17 mouse cellular contexts compared by ENCODE assay signal in genomic region chr1:171112986-171113385, GRCm38 (mm10). TPM values are rescaled to one million over a fixed set of nuclear protein-coding genes. Genes with fewer than 3 reads are reported as not detected.
DNase-seq lines count a peak whose midpoint lies in the region; ATAC-seq lines count a peak whose summit lies in the region.
"Had no signal": no experiment of that assay in that cellular context is flagged by ENCODE, and none has a peak within 500 bp of the region (broad histone marks: within the 10 kb centered on the region; RNA-seq: fewer than 3 reads in every experiment).

No protein-coding gene starts in this region.

- H3K9ac ChIP-seq in heart, embryonic 16.5 days (ENCODE audit: low read length), result no peak overlapping the region; the same call in 1 of the 2 replicates
- H3K9ac ChIP-seq in heart, embryonic 12.5 days, result no peak overlapping the region
- H3K9ac ChIP-seq in midbrain, embryonic 12.5 days (replicated peaks), result no peak overlapping the region
- no peak overlapping the region for H3K9ac ChIP-seq in midbrain, embryonic 16.5 days (ENCODE audit: low read depth, low read length)
- H3K9ac ChIP-seq in limb, embryonic 15.5 days, result no peak overlapping the region
- H3K9ac ChIP-seq in stomach, embryonic 16.5 days (ENCODE audit: low read length), result no peak overlapping the region; the same call in 1 of the 2 replicates

- H3K27ac ChIP-seq in heart, embryonic 16.5 days (ENCODE audit: low read length), result no peak overlapping the region; the same call in 1 of the 2 replicates
- no peak overlapping the region for H3K27ac ChIP-seq in heart, embryonic 12.5 days (ENCODE audit: poor library complexity, severe bottlenecking)
- H3K27ac ChIP-seq in midbrain, embryonic 12.5 days (replicated peaks), result no peak overlapping the region
- no peak overlapping the region for H3K27ac ChIP-seq in midbrain, embryonic 16.5 days (ENCODE audit: low read length)
- H3K27ac ChIP-seq in limb, embryonic 15.5 days, result no peak overlapping the region
- no peak overlapping the region for H3K27ac ChIP-seq in stomach, embryonic 16.5 days (ENCODE audit: low read length)
- H3K27ac ChIP-seq: neural tube, embryonic 12.5 days had no signal

- no peaks in the 10 kb centered on the region for H3K36me3 ChIP-seq in heart, embryonic 16.5 days (ENCODE audit: control insufficient read depth, insufficient read depth)
- no peaks in the 10 kb centered on the region for H3K36me3 ChIP-seq in heart, embryonic 12.5 days
- no peaks in the 10 kb centered on the region for H3K36me3 ChIP-seq in midbrain, embryonic 12.5 days
- no peaks in the 10 kb centered on the region for H3K36me3 ChIP-seq in midbrain, embryonic 16.5 days (ENCODE audit: control insufficient read depth, insufficient read depth, low read length)
- H3K36me3 ChIP-seq in limb, embryonic 15.5 days, result no peaks in the 10 kb centered on the region
- no peaks in the 10 kb centered on the region for H3K36me3 ChIP-seq in stomach, embryonic 16.5 days (ENCODE audit: control insufficient read depth, insufficient read depth, low read length)
- H3K36me3 ChIP-seq: hindbrain, embryonic 12.5 days; limb, embryonic 12.5 days; midbrain, embryonic 13.5 days; neural tube, embryonic 12.5 days had no signal

- ATAC-seq in heart, embryonic 16.5 days (replicated peaks; ENCODE audit: extremely low read depth, insufficient read depth, low FRiP score), result no peak
- no peak for ATAC-seq in heart, embryonic 12.5 days (ENCODE audit: insufficient number of reproducible peaks, low FRiP score)
- ATAC-seq in midbrain, embryonic 12.5 days (ENCODE audit: low FRiP score, low read depth), result no peak
- ATAC-seq in midbrain, embryonic 16.5 days, result no peak
- no peak for ATAC-seq in limb, embryonic 15.5 days (ENCODE audit: insufficient number of reproducible peaks, low FRiP score, low TSS enrichment, low read depth)
- no peak for ATAC-seq in stomach, embryonic 16.5 days (ENCODE audit: insufficient read depth, low FRiP score)

- H3K9me3 ChIP-seq in heart, embryonic 16.5 days (replicated peaks; ENCODE audit: control insufficient read depth, low read length), result no peaks in the 10 kb centered on the region
- H3K9me3 ChIP-seq in heart, embryonic 12.5 days (replicated peaks), result no peaks in the 10 kb centered on the region
- no peaks in the 10 kb centered on the region for H3K9me3 ChIP-seq in midbrain, embryonic 12.5 days
- no peaks in the 10 kb centered on the region for H3K9me3 ChIP-seq in midbrain, embryonic 16.5 days (replicated peaks; ENCODE audit: control insufficient read depth, low read length, poor library complexity, severe bottlenecking)
- H3K9me3 ChIP-seq in limb, embryonic 15.5 days, result no peaks in the 10 kb centered on the region
- H3K9me3 ChIP-seq in stomach, embryonic 16.5 days (replicated peaks; ENCODE audit: control insufficient read depth, low read length), result no peaks in the 10 kb centered on the region
- H3K9me3 ChIP-seq: hindbrain, embryonic 12.5 days; limb, embryonic 12.5 days; midbrain, embryonic 13.5 days; neural tube, embryonic 12.5 days had no signal

- no peaks in the 10 kb centered on the region for H3K27me3 ChIP-seq in heart, embryonic 16.5 days (ENCODE audit: control insufficient read depth, insufficient read depth, low read length)
- H3K27me3 ChIP-seq in heart, embryonic 12.5 days (replicated peaks), result no peaks in the 10 kb centered on the region
- H3K27me3 ChIP-seq in midbrain, embryonic 12.5 days, result no peaks in the 10 kb centered on the region
- H3K27me3 ChIP-seq in midbrain, embryonic 16.5 days (ENCODE audit: control insufficient read depth, insufficient read depth, low read depth, low read length), result no peaks in the 10 kb centered on the region
- H3K27me3 ChIP-seq in limb, embryonic 15.5 days, result no peaks in the 10 kb centered on the region
- no peaks in the 10 kb centered on the region for H3K27me3 ChIP-seq in stomach, embryonic 16.5 days (ENCODE audit: control insufficient read depth, insufficient read depth, low read length)
- H3K27me3 ChIP-seq: hindbrain, embryonic 12.5 days; limb, embryonic 12.5 days; neural tube, embryonic 12.5 days had no signal

- 78% methylated on average over 4 of the region's 4 CpGs for WGBS in heart, embryonic 16.5 days
- WGBS in heart, embryonic 12.5 days, result 79% methylated on average over 4 of the region's 4 CpGs
- 81% methylated on average over 4 of the region's 4 CpGs for WGBS in midbrain, embryonic 12.5 days
- 80% methylated on average over 4 of the region's 4 CpGs for WGBS in midbrain, embryonic 16.5 days
- WGBS in limb, embryonic 15.5 days, result 70% methylated on average over 4 of the region's 4 CpGs
- WGBS in stomach, embryonic 16.5 days, result 73% methylated on average over 4 of the region's 4 CpGs

- peaks cover 11% of the 10 kb centered on the region for H3K4me1 ChIP-seq in heart, embryonic 16.5 days (ENCODE audit: control insufficient read depth, insufficient read depth, low read length)
- peaks cover 3% of the 10 kb centered on the region; the same call in 1 of the 2 replicates for H3K4me1 ChIP-seq in heart, embryonic 12.5 days (replicated peaks)
- H3K4me1 ChIP-seq in midbrain, embryonic 12.5 days, result peaks cover 12% of the 10 kb centered on the region
- H3K4me1 ChIP-seq in midbrain, embryonic 16.5 days (ENCODE audit: control insufficient read depth, insufficient read depth, low read length), result peaks cover 12% of the 10 kb centered on the region; the same call in 1 of the 2 replicates
- peaks cover 19% of the 10 kb centered on the region for H3K4me1 ChIP-seq in limb, embryonic 15.5 days
- H3K4me1 ChIP-seq in stomach, embryonic 16.5 days (ENCODE audit: control insufficient read depth, insufficient read depth, low read length), result 0 out of 2 replicates have a peak, but pooled peaks cover 5% of the 10 kb centered on the region

- H3K4me2 ChIP-seq in heart, embryonic 16.5 days (ENCODE audit: low read depth, low read length), result peak overlapping the region; percentile 58
- no peak overlapping the region; the same call in 1 of the 2 replicates for H3K4me2 ChIP-seq in heart, embryonic 12.5 days
- H3K4me2 ChIP-seq in midbrain, embryonic 12.5 days (replicated peaks), result 0 out of 2 replicates have a peak overlapping the region, but pooled peaks have one; percentile 61
- H3K4me2 ChIP-seq in midbrain, embryonic 16.5 days (ENCODE audit: low read length), result no peak overlapping the region
- peak overlapping the region; percentile 68; the same call in 1 of the 2 replicates for H3K4me2 ChIP-seq in limb, embryonic 15.5 days
- H3K4me2 ChIP-seq in stomach, embryonic 16.5 days (ENCODE audit: low read depth, low read length), result peak overlapping the region; percentile 49; the same call in 1 of the 2 replicates

- no peak for DNase-seq in adrenal gland, postnatal 36 days
- DNase-seq in lung, postnatal 14 days, result no peak
- DNase-seq: adrenal gland, postnatal 10 days; kidney, adult 8-10 months; layer of hippocampus, postnatal 36 days; thymus, postnatal 14 days had no signal

- H3K4me3 ChIP-seq in heart, embryonic 16.5 days (ENCODE audit: low read length), result no peak overlapping the region
- no peak overlapping the region for H3K4me3 ChIP-seq in heart, embryonic 12.5 days
- no peak overlapping the region for H3K4me3 ChIP-seq in midbrain, embryonic 12.5 days
- no peak overlapping the region for H3K4me3 ChIP-seq in midbrain, embryonic 16.5 days (ENCODE audit: low read depth, low read length)
- H3K4me3 ChIP-seq in limb, embryonic 15.5 days, result no peak overlapping the region
- H3K4me3 ChIP-seq in stomach, embryonic 16.5 days (replicated peaks; ENCODE audit: low read length), result no peak overlapping the region

RNA-seq across cellular contexts. Expression of gene Cfap126, which starts 0.7 kb away (rescaled TPM):
- 2.9 and 3.5 TPM in 2 replicates for polyA plus RNA-seq in heart, embryonic 16.5 days (2015; fragmentation: Nextera tagmentation; extraction: Ambion mirVana)
- 2.9 and 3.5 TPM in 2 replicates for polyA plus RNA-seq in heart, embryonic 12.5 days (2016; fragmentation: Nextera tagmentation; extraction: Ambion mirVana)
- polyA plus RNA-seq in midbrain, embryonic 12.5 days (2016; fragmentation: Nextera tagmentation; extraction: Ambion mirVana), result 1.7 and 3.6 TPM in 2 replicates
- 7.8 and 9.2 TPM in 2 replicates for polyA plus RNA-seq in midbrain, embryonic 16.5 days (2015; fragmentation: Nextera tagmentation; extraction: Ambion mirVana)
- 1.1 and 2.2 TPM in 2 replicates for polyA plus RNA-seq in limb, embryonic 15.5 days (2015; fragmentation: Nextera tagmentation; extraction: Ambion mirVana)
- 2.1 and 3.1 TPM in 2 replicates for polyA plus RNA-seq in stomach, embryonic 16.5 days (2015; fragmentation: Nextera tagmentation; extraction: Ambion mirVana)
- 1 to 10 TPM; 1.9 to 2.6 TPM for total RNA-seq in adrenal gland, postnatal 36 days (2021)

RNA-seq across cellular contexts. Expression of gene Sdhc, which starts 37.4 kb away (rescaled TPM):
- polyA plus RNA-seq in heart, embryonic 16.5 days (2015; fragmentation: Nextera tagmentation; extraction: Ambion mirVana), result 622 and 629 TPM in 2 replicates
- polyA plus RNA-seq in heart, embryonic 12.5 days (2016; fragmentation: Nextera tagmentation; extraction: Ambion mirVana), result 420 and 425 TPM in 2 replicates
- polyA plus RNA-seq in midbrain, embryonic 12.5 days (2016; fragmentation: Nextera tagmentation; extraction: Ambion mirVana), result 225 and 229 TPM in 2 replicates
- 284 and 311 TPM in 2 replicates for polyA plus RNA-seq in midbrain, embryonic 16.5 days (2015; fragmentation: Nextera tagmentation; extraction: Ambion mirVana)
- 235 and 256 TPM in 2 replicates for polyA plus RNA-seq in limb, embryonic 15.5 days (2015; fragmentation: Nextera tagmentation; extraction: Ambion mirVana)
- polyA plus RNA-seq in stomach, embryonic 16.5 days (2015; fragmentation: Nextera tagmentation; extraction: Ambion mirVana), result 282 and 298 TPM in 2 replicates
- total RNA-seq in adrenal gland, postnatal 36 days (2021), result 100 to 1,000 TPM; 438 to 454 TPM

RNA-seq across cellular contexts. Expression of gene Mpz, which starts 37.5 kb away (rescaled TPM):
- polyA plus RNA-seq in heart, embryonic 16.5 days (2015; fragmentation: Nextera tagmentation; extraction: Ambion mirVana), result 0.44 and 1.1 TPM in 2 replicates
- polyA plus RNA-seq in heart, embryonic 12.5 days (2016; fragmentation: Nextera tagmentation; extraction: Ambion mirVana), result 0.11 and 0.15 TPM in 2 replicates
- polyA plus RNA-seq in midbrain, embryonic 12.5 days (2016; fragmentation: Nextera tagmentation; extraction: Ambion mirVana), result 0.33 and 0.94 TPM in 2 replicates
- polyA plus RNA-seq in midbrain, embryonic 16.5 days (2015; fragmentation: Nextera tagmentation; extraction: Ambion mirVana), result 0.20 and 0.63 TPM in 2 replicates
- polyA plus RNA-seq in limb, embryonic 15.5 days (2015; fragmentation: Nextera tagmentation; extraction: Ambion mirVana), result 6.8 and 9.3 TPM in 2 replicates
- 2.4 and 2.9 TPM in 2 replicates for polyA plus RNA-seq in stomach, embryonic 16.5 days (2015; fragmentation: Nextera tagmentation; extraction: Ambion mirVana)
- 1 to 10 TPM; 1.5 to 1.6 TPM for total RNA-seq in adrenal gland, postnatal 36 days (2021)
- total RNA-seq: common myeloid progenitor, adult 5-6 weeks; layer of hippocampus, postnatal 36 days had no signal

RNA-seq across cellular contexts. Expression of gene Fcgr3, which starts 48.3 kb away (rescaled TPM):
- polyA plus RNA-seq in heart, embryonic 16.5 days (2015; fragmentation: Nextera tagmentation; extraction: Ambion mirVana), result 10.2 and 10.7 TPM in 2 replicates
- polyA plus RNA-seq in heart, embryonic 12.5 days (2016; fragmentation: Nextera tagmentation; extraction: Ambion mirVana), result 3.8 and 4.5 TPM in 2 replicates
- 5.8 and 9.8 TPM in 2 replicates for polyA plus RNA-seq in midbrain, embryonic 12.5 days (2016; fragmentation: Nextera tagmentation; extraction: Ambion mirVana)
- polyA plus RNA-seq in midbrain, embryonic 16.5 days (2015; fragmentation: Nextera tagmentation; extraction: Ambion mirVana), result 6.8 and 9.0 TPM in 2 replicates
- polyA plus RNA-seq in limb, embryonic 15.5 days (2015; fragmentation: Nextera tagmentation; extraction: Ambion mirVana), result 25.9 and 32.2 TPM in 2 replicates
- polyA plus RNA-seq in stomach, embryonic 16.5 days (2015; fragmentation: Nextera tagmentation; extraction: Ambion mirVana), result 17.7 and 20.2 TPM in 2 replicates
- 10 to 100 TPM; 10.9 to 19.5 TPM for total RNA-seq in adrenal gland, postnatal 36 days (2021)

Comparison
In these comparisons a context has a peak if more than half of its experiments do, and no peak if none do; other contexts are left out.
1. H3K4me2 ChIP-seq: peak in heart, embryonic 16.5 days (single experiment), midbrain, embryonic 12.5 days (single experiment), limb, embryonic 15.5 days (single experiment) and stomach, embryonic 16.5 days (single experiment); none in heart, embryonic 12.5 days (single experiment) and midbrain, embryonic 16.5 days (single experiment).